Mouse (Mus musculus) effector memory CD4-positive, alpha-beta T cell, adult 7 months (primary cell): Measurements from ENCODE around the gene Pira2. TPM values are rescaled to one million over a fixed set of nuclear protein-coding genes. Genes with fewer than 3 reads are reported as not detected.

Experiments
- polyA plus RNA-seq: library from polyadenylated mRNA; unstranded; fragments of 100-300 nt; shearing (Covaris generic); gene quantifications from one replicate; pipeline ENCODE4 v1.2.1, GENCODE M21; 2017

Gene Pira2
- polyA plus RNA-seq = not detected

DNA sequence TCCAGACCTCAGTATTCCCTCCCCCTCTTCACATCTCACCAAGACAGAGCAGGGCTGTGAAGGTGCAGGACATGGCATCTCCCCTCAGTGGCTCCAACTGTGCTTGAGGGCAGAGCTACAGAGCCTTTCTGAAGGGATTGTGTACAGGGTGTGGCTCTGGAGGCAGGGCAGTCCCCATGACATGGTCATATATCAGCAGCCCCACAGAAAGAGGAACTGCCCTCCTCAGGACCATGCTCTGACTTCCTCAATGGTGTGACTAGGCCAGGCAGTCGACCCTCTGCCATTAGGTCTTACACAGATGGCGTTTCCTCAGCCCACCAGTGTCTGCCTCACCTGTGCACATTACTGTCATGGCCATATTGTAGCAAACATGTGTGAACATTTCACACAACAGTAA is at the start of gene Pira2:
Gene Pira2, minus strand, starts transcription at position 101 of the 400 bp plus-strand sequence.

DNA sequence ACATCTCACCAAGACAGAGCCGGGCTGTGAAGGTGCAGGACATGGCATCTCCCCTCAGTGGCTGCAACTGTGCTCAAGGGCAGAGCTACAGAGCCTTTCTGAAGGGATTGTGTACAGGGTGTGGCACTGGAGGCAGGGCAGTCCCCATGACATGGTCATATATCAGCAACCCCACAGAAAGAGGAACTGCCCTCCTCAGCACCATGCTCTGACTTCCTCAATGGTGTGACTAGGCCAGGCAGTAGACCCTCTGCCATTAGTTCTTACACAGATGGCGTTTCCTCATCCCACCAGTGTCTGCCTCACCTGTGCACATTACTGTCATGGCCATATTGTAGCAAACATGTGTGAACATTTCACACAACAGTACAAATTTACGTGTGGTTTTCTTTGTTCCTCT is 19.3 kb downstream of the Pira2 start, which contains the start of gene Gm15448:
Gene Gm15448, minus strand, starts transcription at position 89 of the 400 bp plus-strand sequence.

Other genes with a start within 250 kb of the Pira2 start
- 0.21 TPM for gene Oscar, start 228.9 kb downstream of the Pira2 start, polyA plus RNA-seq
- 347 TPM for gene Ndufa3, start 227.7 kb downstream of the Pira2 start, polyA plus RNA-seq
- gene Tfpt, start 215.1 kb downstream of the Pira2 start, polyA plus RNA-seq = 20.6 TPM
- gene Prpf31, start 215.1 kb downstream of the Pira2 start, polyA plus RNA-seq = 52.6 TPM
- gene Cnot3, start 199.8 kb downstream of the Pira2 start, polyA plus RNA-seq = 70.8 TPM
- 31.5 TPM for gene Leng1, start 179.2 kb downstream of the Pira2 start, polyA plus RNA-seq
- gene Tmc4, start 167.5 kb downstream of the Pira2 start, polyA plus RNA-seq = 3.4 TPM
- gene Tsen34, start 152.2 kb downstream of the Pira2 start, polyA plus RNA-seq = 10.8 TPM
- gene Mboat7, start 151.5 kb downstream of the Pira2 start, polyA plus RNA-seq = 46.3 TPM
- gene Rps9, start 141.1 kb downstream of the Pira2 start, polyA plus RNA-seq = 1,838 TPM
- gene Pirb, start 124.7 kb downstream of the Pira2 start, polyA plus RNA-seq = 0.62 TPM
- not detected for gene Gm15448, start 19.4 kb downstream of the Pira2 start, polyA plus RNA-seq
- gene Gm14548, start 53.1 kb upstream of the Pira2 start, polyA plus RNA-seq = not detected
- gene Lilra6, start 70.5 kb upstream of the Pira2 start, polyA plus RNA-seq = 0.15 TPM
- gene Lair1, start 218.2 kb upstream of the Pira2 start, polyA plus RNA-seq = 20.8 TPM